Mouse (Mus musculus) lung, adult 18-20 months (tissue): Measurements from ENCODE around the gene Vmn1r221.
"Not testable (repeated sequence)": the region's sequence is repeated elsewhere in the genome, so short reads cannot be mapped to it uniquely, and the experiment has no call there.

Experiments used
- DNase-seq, 2 experiments: peaks; one replicate each; pipeline ENCODE4 v3.0.0; 2022; ENCODE audit warnings: mixed read lengths in 2 of 2

The Vmn1r221 gene

GRCm38 (mm10) chr13:23213827-23214226 is at the start of gene Vmn1r221:
Gene Vmn1r221 (plus strand): TSS chr13:23214127.
- not testable (repeated sequence) for DNase-seq

GRCm38 (mm10) chr13:23166471-23166870 is 47.5 kb upstream of the Vmn1r221 start:
- DNase-seq = peak; percentile 4 to 11

- DNase-seq = no peak
Observed at GRCm38 (mm10) chr13:23187875-23188274, 26.1 kb upstream of the Vmn1r221 start, which contains the start of gene Vmn1r220. Gene Vmn1r220 (minus strand): TSS chr13:23187975.

DNA sequence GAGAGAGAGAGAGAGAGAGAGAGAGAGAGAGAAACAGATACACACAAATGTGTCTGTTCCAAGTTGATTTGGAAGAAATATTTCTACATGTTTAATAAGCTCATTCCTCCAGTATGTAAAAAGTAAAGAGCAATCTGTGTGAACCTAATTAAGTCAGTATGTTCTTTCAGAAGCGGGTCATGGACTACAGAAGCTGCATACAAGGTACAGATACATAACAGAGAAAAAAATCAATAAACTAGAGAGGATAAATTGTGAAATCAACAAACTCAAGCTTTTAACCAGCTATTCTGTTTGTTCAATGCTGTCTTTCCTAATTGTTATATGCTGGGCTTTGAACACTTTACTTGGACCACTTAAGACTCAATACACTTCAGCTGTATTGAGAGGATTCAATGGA is 10.0 kb upstream of the Vmn1r221 start:
- not testable (repeated sequence) for DNase-seq

GRCm38 (mm10) chr13:23235847-23236246 is 21.9 kb downstream of the Vmn1r221 start, which contains the start of gene Vmn1r222:
Gene Vmn1r222 (minus strand): TSS chr13:23235947.
- not testable (repeated sequence) for DNase-seq

DNA sequence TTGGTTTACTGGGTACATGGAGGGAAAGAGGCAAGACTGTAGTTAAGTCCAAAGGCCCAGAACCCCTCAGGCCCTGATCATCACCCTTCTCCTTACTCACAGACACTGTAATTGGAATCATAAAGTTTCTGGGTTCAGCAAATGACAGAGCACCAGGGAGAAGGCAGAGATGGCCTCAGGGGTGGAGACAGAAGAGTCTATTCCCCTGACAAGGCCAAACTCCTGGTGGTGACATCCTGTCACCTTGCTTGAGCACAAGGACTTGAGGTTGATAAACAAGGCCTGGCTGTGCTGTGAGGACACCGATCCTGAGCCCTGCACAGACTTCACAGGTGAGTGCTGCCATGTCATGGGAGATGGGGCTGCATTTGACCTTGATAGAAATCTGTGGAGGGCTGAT is 32.9 kb downstream of the Vmn1r221 start, which contains the start of gene Vmn1r223:
Vmn1r223 (plus strand) TSS at position 301 of the 400 bp plus-strand sequence.
- not testable (repeated sequence) for DNase-seq

DNA sequence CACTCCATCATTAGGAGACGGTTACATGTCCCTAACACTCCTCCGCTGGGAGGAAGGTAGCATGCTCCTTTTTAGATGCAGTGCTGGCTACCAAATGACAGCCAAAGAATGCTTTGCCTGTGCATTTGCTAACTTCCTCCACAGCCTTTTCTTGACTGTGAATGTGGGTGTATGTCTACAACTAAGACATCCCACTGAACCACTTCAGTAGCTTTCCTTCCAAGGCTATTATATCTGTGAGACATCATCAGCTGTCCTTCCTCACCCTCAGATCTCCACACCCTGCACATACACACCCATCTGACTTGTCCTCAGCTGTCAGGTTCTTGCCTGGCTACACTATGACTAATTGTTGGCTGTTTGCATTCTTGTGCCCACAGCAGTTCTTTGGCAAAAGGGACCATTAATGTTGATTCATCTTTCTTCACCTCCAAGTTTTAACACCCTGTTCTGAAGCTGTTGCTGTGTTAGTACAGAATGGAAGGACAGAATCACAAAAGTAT is 44.7 kb downstream of the Vmn1r221 start:
- no peak for DNase-seq

GRCm38 (mm10) chr13:23268606-23269005 is 54.7 kb downstream of the Vmn1r221 start:
- not testable (repeated sequence) for DNase-seq

DNA sequence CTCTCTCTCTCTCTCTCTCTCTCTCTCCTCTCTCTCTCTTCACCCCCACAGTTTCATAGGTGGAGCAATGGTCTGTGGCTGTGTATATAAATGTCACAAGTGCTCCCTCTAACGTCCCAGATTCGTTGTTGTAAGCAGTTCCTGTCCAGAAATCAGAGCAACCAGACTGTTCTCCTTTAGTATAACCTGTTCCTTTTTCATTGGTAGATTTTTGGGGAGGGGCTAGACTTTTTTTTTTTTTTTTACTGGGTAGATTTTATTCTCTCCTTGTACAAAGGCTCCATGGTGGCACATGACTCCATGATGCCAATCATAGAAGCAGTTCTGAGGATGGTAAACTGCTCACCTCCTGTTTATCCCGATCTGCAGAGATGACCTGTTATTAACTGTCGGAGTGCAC is 55.2 kb downstream of the Vmn1r221 start:
- DNase-seq = not testable (repeated sequence)

- DNase-seq = no peak
Observed at GRCm38 (mm10) chr13:23269681-23270080, 55.8 kb downstream of the Vmn1r221 start.

DNA sequence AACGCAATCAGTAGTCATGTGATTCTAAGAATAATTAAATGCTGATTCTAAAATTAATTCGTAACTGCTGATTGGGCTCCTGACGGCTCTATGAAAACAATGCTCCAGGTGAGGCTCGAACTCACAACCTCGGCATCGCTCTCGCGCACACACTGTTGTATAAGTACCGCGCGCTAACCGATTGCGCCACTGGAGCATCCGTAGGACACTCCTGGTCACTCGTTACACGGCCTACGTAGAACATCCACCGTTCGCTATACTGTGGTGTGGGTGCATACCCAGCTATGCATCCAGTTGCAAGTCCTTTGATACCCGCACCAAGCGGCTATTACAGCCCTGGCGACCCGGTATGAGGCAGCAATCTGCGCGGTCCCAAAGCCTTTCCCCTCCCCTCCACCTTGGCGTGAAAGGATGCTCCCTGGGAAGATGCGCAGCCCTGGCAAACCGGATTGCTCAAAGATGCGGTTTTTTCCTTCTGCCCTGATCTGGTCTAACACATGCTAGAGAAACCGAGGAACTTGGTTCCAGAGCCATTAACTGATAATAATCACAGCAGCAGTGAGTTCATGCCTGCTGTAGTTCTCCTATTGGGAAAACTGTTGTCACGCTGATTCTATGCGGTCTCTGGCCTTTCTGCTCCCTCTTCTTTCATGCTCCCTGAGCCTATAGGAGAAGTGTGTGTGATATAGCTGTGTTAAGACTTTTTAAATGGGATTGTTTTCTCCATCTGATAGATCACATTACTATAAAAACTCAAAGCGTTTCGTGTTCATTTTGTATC is 56.6 kb downstream of the Vmn1r221 start:
- no peak for DNase-seq
